Mouse (Mus musculus) embryo, embryonic 11 days (tissue): Measurements from ENCODE around the gene Fgf11.

Source experiments
- DNase-seq: peaks from one replicate; pipeline ENCODE4 v3.0.0-alpha.2; 2015

Fgf11 gene

DNA sequence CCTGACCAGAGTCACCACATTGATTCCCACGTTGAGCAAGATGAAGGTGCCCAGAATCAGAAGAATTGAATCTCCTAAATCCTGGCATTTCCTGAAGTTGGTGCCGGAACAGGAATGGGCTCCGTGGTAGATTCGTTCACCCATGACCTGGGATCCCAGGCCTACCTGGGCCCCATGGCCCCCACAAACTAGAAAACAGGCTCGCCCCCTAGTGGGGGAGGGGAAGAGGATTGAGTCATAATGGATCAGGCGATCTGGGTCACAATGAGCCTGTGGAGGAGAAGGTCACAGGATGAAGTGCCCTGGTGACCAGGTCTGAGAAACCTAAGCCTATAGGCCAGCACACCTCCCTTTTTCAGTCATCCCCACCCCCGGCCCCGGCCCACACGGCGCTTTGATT, 13.5 kb upstream of the Fgf11 start, which contains the start of gene Gm39566:
TSS of gene Gm39566 (minus strand) at position 144 of the 400 bp plus-strand sequence.
- no peak for DNase-seq

- no peak for DNase-seq
These were observed 8.6 kb upstream of the Fgf11 start for GRCm38 (mm10) chr11:69810280-69810679.

- no peak for DNase-seq
These were observed 6.0 kb upstream of the Fgf11 start for GRCm38 (mm10) chr11:69807641-69808040.

GRCm38 (mm10) chr11:69806378-69806777, 4.7 kb upstream of the Fgf11 start:
- no peak for DNase-seq

GRCm38 (mm10) chr11:69804972-69805909, 3.6 kb upstream of the Fgf11 start, which contains the start of gene Tmem102:
Tmem102 (minus strand) TSS chr11:69805624.
- peak; percentile 20 for DNase-seq

DNA sequence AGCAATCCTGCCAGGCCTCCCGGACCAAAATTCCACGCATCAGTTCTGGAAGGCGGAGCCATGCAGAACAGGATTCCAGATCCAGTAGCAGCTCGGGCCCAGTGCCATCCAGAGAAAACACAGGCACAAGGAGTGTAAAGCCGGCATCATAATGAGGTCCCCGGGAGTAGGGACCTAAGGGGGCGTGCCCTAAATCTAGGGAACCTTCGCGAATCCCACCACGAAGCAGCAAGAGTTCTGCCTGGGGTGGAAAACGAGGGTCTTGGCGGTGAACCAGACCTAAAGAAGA, 2.9 kb upstream of the Fgf11 start:
- DNase-seq: no peak

- DNase-seq: peak; percentile 89
These were observed 2.4 kb upstream of the Fgf11 start for GRCm38 (mm10) chr11:69803786-69804651.

DNA sequence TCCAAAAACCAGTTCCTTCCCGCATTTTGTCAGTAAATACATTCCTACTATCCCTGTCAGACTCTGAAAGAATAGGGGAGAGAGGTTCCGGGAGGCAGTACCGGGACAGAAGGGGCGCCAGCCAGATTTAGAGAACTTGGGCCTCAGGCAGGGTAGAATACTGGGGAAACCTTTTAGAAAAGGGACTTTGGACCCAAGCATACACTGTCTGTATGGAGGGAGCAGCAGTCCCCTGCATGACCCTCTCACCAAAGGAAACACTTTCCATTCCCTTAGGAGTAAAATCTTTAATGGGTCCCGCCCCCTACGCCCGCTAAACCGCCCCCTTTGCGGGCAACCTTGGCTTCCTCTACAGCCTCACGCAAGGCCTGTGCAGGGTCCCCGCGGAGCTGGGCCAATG, 1.7 kb upstream of the Fgf11 start:
- no peak for DNase-seq

DNA sequence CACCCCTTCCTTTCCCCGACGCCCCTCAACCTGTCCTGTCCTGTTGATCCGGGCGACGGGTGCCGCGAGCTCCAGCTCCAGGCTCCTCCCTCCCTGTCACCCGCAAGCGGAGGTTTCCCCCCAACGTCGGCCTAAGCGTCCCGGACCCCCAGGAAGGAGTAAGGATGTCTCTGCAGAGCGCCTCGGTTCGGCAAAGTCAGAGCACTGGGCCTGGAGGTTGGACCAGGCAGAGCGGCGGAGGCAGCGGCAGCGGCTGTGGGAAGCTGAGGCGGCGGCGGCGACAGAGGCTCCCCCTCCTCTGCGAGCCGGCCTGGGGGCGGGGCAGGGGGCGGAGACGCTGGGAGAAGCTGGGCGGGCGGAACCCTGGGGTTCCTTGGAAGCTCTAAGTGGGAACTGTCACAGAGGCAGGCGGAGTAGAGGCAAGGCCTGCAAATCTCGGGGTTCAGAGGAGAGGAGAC, 1.0 kb upstream of the Fgf11 start:
- peak; percentile 87 for DNase-seq

DNA sequence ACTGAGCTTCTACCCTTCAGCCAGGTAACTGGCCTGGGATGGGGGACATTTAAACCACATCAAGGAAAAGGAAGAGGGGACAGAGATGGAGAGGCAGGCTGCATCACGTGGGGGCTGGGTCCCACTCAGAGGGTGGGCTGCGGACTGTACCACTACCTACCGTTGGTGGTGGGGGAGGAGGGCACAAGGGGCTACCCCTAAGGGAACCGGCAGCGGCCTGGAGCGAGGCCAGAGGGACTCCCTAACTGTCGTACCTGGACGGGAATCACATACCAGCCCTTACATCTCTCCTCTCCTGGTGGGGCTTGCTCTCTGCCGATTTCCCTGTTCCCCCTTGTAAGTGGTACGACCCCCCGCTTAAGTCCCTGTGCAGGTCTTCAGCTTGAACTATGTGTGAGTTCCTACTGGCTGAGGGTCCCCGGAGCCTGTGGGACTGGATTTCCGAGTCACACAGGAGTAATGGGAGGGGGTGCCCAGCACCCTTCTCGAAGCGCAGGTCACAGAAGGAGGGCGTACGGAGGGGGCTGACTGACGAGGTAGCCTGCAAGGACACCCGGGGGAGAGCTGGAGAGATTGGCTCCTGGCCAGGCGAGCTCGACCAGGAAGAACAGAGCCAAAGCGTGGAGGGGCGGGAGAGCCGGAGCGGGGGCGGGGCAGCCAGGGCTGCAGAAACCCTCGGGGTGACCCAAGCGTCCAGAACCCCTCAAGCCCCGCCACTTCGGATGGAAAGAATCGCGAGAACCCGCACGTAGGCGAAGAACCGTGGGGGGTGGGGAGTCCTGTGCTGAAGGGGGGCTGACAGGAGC, 1.1 kb downstream of the Fgf11 start:
- peak; percentile 88 for DNase-seq

- no peak for DNase-seq
These were observed 1.6 kb downstream of the Fgf11 start for GRCm38 (mm10) chr11:69800138-69800391.

DNA sequence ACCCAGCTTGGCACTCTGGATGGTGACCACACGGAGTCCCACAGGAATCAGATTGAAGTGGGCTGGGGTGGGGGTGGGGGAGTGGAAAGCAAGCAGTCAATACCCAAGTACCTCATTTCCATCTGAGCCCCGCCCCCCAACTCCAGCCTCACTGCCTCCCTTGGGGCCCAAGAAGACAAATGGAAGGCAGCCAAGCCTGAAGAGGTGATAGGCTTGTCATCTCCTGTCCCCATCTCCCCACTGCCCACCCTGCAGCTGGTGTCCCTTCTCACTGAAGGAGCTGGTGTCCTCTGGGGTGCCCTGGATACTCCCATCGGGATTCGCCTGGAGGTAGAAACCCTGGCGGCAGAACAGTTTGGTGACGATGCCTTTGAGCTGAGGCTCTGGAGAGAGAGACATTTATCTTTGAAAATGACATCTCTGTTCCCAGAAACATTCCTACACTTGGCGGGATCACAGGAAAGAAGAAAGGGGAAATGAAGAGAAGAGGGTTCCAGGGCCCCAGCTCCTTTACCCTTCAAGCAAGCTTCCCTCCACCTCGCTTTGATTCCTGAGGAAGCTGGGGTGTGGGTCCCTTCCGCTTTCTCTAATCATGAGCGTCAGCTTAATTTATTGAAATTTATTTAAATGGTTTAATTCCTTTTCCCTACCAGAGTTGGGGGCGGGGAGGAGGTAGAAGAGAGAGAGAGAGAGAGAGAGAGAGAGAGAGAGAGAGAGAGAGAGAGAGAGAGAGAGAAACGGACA, 2.1 kb downstream of the Fgf11 start:
- DNase-seq: peak; percentile 61

DNA sequence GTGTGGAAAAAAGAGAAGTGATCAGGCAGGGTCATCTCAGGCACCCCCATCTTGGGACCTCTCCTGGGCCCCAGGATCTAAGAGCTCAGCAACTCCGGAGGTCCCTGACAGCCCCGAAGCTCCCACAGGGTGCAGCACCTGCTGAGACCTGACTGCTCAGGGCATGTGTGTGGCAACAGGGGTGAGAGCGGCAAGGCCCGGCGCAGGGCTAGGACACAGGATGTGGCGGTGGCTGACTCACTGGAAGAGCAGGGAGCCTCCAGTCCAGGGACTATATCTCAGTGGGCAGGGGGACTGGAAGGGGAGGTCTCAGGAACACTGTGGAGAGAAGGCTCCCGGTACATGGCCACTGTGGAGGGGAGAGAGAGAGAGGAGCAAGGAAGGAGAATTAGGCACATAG, 3.7 kb downstream of the Fgf11 start:
- no peak for DNase-seq

DNA sequence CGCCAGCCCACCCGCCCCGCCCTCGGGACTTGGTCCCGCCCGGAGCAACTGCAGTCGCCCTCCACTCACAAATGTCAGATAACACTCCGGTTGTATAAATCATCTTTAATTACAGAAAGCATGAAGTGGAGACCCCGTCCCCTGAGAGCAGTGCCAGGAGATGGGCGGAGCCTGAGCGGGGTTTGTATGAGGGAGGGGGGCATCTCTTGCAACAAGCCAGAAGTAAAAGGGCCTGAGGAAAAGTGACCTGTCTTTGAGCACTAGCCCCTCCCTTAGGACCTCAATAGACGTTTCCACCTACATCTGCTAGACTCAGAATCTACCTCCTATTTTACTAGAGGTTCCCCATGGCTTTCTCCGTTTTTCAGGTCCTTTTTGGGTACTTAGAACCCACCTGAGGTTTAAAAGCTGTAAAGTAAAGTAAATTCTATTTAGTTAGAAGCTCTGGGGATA, 5.6 kb downstream of the Fgf11 start:
- DNase-seq: peak; percentile 18

GRCm38 (mm10) chr11:69795168-69795982, 6.3 kb downstream of the Fgf11 start, which contains the start of gene Chrnb1:
Chrnb1 (minus strand) TSS chr11:69795943.
- peak; percentile 96 for DNase-seq

DNA sequence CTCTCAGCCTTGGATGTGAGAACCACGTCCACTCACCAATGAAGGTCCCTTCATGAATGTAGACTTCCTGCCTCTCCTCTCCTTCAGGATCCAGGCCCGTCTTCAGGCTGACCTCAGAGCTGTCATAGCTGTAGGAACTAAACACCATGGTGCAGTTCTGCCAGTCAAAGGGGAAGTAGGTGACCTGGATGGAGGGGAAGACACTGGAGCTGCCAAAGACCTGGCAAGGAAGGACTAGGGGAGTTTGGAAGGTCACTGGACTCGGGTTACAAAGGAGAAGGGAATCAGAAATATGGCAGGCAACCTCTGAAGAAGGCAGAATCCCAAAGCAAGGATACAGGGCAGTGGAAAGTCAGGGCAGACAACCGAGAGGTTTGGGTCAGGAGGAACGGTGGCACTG, 8.2 kb downstream of the Fgf11 start:
- DNase-seq: no peak

DNA sequence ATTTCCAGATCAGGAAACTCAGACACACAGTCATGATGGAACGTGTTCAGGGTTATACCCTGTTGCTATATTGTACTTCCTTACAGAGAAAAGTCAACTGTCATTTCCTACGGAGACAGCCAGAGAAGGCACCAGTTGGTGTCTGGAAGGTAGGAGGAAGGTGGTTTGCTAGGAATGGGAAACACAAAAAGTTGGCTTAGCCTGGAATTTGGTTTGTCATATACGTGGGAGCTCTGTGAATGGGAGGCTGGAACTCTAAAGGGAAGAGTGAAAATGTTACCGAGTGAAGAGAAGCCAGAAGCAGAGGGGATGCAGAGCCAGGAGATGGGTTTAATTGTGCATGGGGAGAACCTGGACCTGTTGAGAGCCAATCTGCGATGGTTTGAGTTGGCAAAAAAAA, 10.2 kb downstream of the Fgf11 start:
- no peak for DNase-seq

- DNase-seq: no peak
These were observed 12.2 kb downstream of the Fgf11 start for GRCm38 (mm10) chr11:69789431-69789830.

DNA sequence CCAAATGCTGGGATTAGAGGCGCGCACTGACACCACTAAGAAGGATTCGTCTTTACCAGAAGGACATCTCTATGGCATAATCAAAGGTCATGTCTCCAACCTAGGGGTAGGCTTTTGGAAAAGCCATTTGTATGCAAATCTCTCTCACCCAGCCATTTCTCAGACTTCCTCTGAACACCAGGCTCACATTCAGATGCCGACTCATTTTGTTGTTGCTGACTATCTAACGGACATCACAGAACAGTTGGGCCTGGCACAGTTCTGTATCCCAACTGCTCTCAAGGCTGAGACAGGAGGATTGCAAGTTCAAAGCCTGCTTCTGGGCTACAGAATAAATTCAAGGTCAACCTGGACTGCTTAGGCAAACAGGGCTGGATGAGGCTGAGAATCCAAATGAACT, 14.4 kb downstream of the Fgf11 start:
- no peak for DNase-seq

- no peak for DNase-seq
These were observed 16.8 kb downstream of the Fgf11 start for GRCm38 (mm10) chr11:69784793-69785272.

DNA sequence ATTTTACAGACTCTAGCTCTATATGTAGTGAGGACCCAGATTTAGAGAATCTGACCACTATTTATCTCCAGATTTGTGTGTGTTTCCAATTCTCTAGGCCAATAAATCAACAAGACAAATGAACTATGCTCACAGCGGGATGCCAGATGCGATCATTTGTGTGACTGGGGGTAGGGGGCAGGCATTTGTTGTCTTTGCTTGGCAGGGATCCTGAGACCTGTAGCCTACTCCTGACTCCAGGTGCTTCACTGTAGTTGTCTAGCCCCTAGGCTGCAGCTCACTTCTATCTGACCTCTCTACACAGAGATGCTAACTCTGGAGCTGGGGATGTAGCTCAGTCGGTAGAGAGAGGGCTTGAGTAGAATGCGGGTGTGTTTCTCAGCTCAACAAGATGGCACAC, 19.8 kb downstream of the Fgf11 start:
- no peak for DNase-seq
